Mouse (Mus musculus) thymus, adult 2 months (tissue): ENCODE measurements around the gene Gm21972. TPM values are rescaled to one million over a fixed set of nuclear protein-coding genes. Genes with fewer than 3 reads are reported as not detected.

Experiments used
- DNase-seq: peaks from one replicate; pipeline ENCODE4 v3.0.0; 2021
- H3K27ac ChIP-seq: fragments of 200-500 bp; 2 replicates; pipeline ENCODE4 v1.5.1; 2012; ENCODE audit warnings: low read length, control low read depth; ENCODE audit not compliant: control insufficient read depth, insufficient read depth
- H3K27me3 ChIP-seq: fragments of 200-500 bp; 2 replicates; pipeline ENCODE4 v1.6.1; 2012; ENCODE audit warnings: mild to moderate bottlenecking, low read length, moderate library complexity, mixed read lengths; ENCODE audit not compliant: control insufficient read depth, insufficient read depth
- H3K36me3 ChIP-seq: fragments of 200-500 bp; 2 replicates; pipeline ENCODE4 v1.6.1; 2012; ENCODE audit warnings: mild to moderate bottlenecking, low read length, moderate library complexity; ENCODE audit not compliant: control insufficient read depth, insufficient read depth
- H3K4me1 ChIP-seq: fragments of 200-500 bp; replicated peaks from 2 replicates; pipeline ENCODE4 v1.6.1; 2012; ENCODE audit warnings: low read length; ENCODE audit not compliant: control insufficient read depth, insufficient read depth
- H3K4me3 ChIP-seq: fragments of 200-500 bp; 2 replicates; pipeline ENCODE4 v1.5.1; 2012; ENCODE audit warnings: mild to moderate bottlenecking, low read length, control low read depth, moderate library complexity; ENCODE audit not compliant: control insufficient read depth, insufficient read depth
- CTCF ChIP-seq: fragments of 200-500 bp; IDR thresholded peaks from 2 replicates; pipeline ENCODE4 v1.5.1; 2012; ENCODE audit warnings: mild to moderate bottlenecking, control low read depth, low read length, moderate library complexity, borderline replicate concordance; ENCODE audit not compliant: control insufficient read depth, poor library complexity, insufficient read depth; ENCODE audit errors: extremely low read depth
- POLR2A ChIP-seq: fragments of 200-500 bp; IDR thresholded peaks from 2 replicates; pipeline ENCODE4 v1.6.1; 2012; ENCODE audit warnings: mild to moderate bottlenecking, low read length, control low read depth, moderate library complexity; ENCODE audit not compliant: control insufficient read depth, poor library complexity, insufficient read depth; ENCODE audit errors: extremely low read depth
- WGBS: fragments of 180-500 bp; shearing (Covaris S2); methylation state at CpG from one replicate; pipeline ENCODE4 v1.1.7; 2018; 5-methylcytosine and 5-hydroxymethylcytosine counted together
- polyA plus RNA-seq: library from polyadenylated mRNA; depleted of rRNA; stranded (reverse); fragments of >200 nt; gene quantifications from 2 replicates; pipeline ENCODE4 v1.2.3, GENCODE M21; 2012; rRNA removed

The Gm21972 gene
- not detected in 2 replicates for polyA plus RNA-seq

GRCm38 (mm10) chr1:86133337-86133736 is at the start of gene Gm21972:
Gene Gm21972 (plus strand): TSS chr1:86133637.
- DNase-seq: no peak
- Histone ChIP-seq H3K4me3 (no peak within 1 kb of the TSS), H3K27ac (no peak within 1 kb of the TSS), H3K27me3 (no peaks in the 10 kb centered on the region), H3K36me3 (peaks cover 40% of the 10 kb centered on the region), H3K4me1 (no peaks in the 10 kb centered on the region)
- 98% methylated on average over 4 of the region's 4 CpGs for WGBS
- TF ChIP-seq CTCF (no peak), POLR2A (no peak)

DNA sequence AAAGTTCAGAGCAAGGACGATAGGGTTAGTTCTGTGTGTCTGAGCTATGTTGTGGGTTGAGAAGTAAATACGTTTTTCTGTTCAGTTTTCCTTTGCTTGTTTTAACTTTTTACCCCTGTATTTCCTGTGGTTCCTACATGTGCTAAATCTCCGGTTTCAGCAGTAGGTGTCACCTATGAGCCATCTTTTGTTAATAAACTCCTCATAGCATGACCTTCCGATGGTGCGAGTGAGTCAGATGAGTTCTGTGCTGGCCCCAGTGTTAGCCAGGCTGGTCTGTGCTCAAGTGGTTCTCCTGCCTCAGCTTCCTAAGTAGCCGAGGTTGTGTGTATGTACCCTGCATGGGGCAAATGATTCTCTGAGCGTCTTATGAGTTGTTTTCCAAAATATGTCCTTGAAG is 39.0 kb upstream of the Gm21972 start:
- Histone ChIP-seq H3K4me3 (no peak overlapping the region), H3K27ac (no peak overlapping the region), H3K36me3 (peaks cover 35% of the 10 kb centered on the region), H3K4me1 (no peaks in the 10 kb centered on the region), H3K27me3 (no peaks in the 10 kb centered on the region)
- DNase-seq: no peak
- 84% methylated on average over 7 of the region's 7 CpGs for WGBS
- TF ChIP-seq CTCF (no peak), POLR2A (no peak)

- Histone ChIP-seq H3K27me3 (no peaks in the 10 kb centered on the region), H3K36me3 (no peaks in the 10 kb centered on the region), H3K27ac (no peak overlapping the region), H3K4me3 (no peak overlapping the region), H3K4me1 (no peaks in the 10 kb centered on the region)
- no peak for DNase-seq
- WGBS: 100% methylated on average over 1 of the region's 1 CpGs
- TF ChIP-seq POLR2A (no peak), CTCF (no peak)
Measured at GRCm38 (mm10) chr1:86105054-86105453, 28.4 kb upstream of the Gm21972 start.

GRCm38 (mm10) chr1:86111779-86112178 is 21.7 kb upstream of the Gm21972 start, which contains the start of gene Htr2b:
Gene Htr2b (minus strand): TSS chr1:86111970.
- no peak for DNase-seq
- H3K4me3 ChIP-seq: no peak within 1 kb of the TSS
- no peak for TF ChIP-seq CTCF
- no peak for TF ChIP-seq POLR2A
- no peak within 1 kb of the TSS for H3K27ac ChIP-seq
- no peaks in the 10 kb centered on the region; the same call in 1 of the 2 replicates for H3K36me3 ChIP-seq
- H3K27me3 ChIP-seq: no peaks in the 10 kb centered on the region
- 82% methylated on average over 6 of the region's 6 CpGs for WGBS
- H3K4me1 ChIP-seq: no peaks in the 10 kb centered on the region

- 94% methylated on average over 3 of the region's 3 CpGs for WGBS
- Histone ChIP-seq H3K27me3 (no peaks in the 10 kb centered on the region), H3K36me3 (peaks cover 9% of the 10 kb centered on the region), H3K27ac (no peak overlapping the region), H3K4me1 (no peaks in the 10 kb centered on the region), H3K4me3 (no peak overlapping the region)
- DNase-seq: no peak
- no peak for TF ChIP-seq POLR2A
- TF ChIP-seq CTCF: no peak
Measured at GRCm38 (mm10) chr1:86114141-86114540, 19.3 kb upstream of the Gm21972 start.

- peaks cover 19% of the 10 kb centered on the region for H3K36me3 ChIP-seq
- no peak overlapping the region for H3K27ac ChIP-seq
- H3K27me3 ChIP-seq: no peaks in the 10 kb centered on the region
- no peak for DNase-seq
- H3K4me3 ChIP-seq: no peak overlapping the region
- TF ChIP-seq CTCF: no peak
- TF ChIP-seq POLR2A: no peak
- 98% methylated on average over 4 of the region's 4 CpGs for WGBS
- H3K4me1 ChIP-seq: no peaks in the 10 kb centered on the region
Measured at GRCm38 (mm10) chr1:86119549-86119948, 13.9 kb upstream of the Gm21972 start.

DNA sequence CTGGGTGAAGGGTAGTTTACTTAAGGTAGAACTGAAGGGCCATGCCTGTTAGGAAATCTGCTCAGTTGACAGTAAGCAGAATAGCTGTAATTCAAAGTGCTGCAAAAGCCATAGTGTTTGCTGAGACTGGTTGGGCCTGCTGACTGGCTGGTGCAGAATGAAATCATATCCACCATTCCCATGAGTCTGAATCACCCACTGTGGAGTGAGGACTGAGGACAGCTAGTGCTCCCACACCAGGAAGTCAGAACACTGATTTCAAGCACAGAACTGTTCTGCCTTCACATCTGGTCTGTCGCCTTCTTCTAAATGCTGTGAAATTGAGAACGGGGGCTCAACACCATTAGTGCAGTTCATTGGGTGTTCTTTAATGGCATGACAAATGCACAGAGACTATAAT is 7.4 kb upstream of the Gm21972 start:
- WGBS: 96% methylated on average over 2 of the region's 2 CpGs
- no peaks in the 10 kb centered on the region for H3K4me1 ChIP-seq
- H3K27me3 ChIP-seq: no peaks in the 10 kb centered on the region
- no peak overlapping the region for H3K27ac ChIP-seq
- no peak overlapping the region for H3K4me3 ChIP-seq
- H3K36me3 ChIP-seq: peaks cover 27% of the 10 kb centered on the region
- TF ChIP-seq POLR2A (no peak), CTCF (no peak)
- no peak for DNase-seq
